Mouse (Mus musculus) retina, adult 2 months (tissue): ENCODE measurements around the gene Gpr107.
A peak's percentile ranks its signal among the peaks of the same experiment; 100 is the strongest.

ENCODE experiments used
- DNase-seq: peaks from one replicate; pipeline ENCODE4 v3.0.0-alpha.2; 2012; ENCODE audit warnings: low read depth, low spot score

The Gpr107 gene

DNA sequence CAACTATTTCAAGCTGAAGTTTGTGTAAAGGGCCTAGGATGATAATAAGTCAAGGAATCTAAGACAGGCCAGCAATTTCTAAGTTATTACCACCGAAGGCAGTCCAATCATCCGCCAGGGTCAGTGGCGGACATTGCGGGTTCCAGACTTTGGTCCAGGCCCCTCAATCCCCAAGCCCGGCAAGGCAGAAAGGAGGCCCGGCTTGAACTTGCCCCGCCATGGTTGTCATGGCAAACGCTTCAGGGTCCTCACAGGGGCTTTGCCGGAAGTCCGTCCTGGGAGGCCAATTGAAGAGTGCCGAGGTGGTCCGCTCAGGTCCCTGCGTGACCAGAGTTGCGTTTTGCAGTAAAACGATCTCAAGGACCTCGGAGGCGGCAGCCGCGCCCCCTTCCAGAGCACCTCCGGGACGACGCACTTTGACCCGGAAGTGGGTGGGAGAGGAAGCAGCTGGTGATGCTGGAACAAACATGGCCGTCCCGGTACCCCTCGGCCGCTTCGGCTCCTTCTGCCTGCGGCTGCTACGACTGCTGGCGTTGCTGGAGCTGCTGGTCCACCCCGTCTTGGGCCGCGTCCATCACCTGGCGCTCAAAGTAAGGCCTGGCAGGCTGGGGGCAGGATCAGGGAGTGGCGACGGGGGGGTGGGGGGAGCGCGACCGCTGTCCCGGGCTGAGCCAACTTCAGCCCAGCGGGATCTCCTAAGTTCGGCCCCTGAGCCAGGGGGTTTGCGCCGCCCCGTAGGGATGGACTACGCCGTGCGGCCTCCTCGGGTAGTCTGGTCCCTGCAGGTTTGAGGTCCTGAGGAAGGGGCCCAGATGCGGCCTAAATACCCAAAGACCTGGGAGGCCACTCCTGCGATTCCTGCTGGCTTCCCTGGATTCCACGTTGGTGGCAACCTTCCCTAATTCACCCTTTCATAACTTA is at the start of gene Gpr107:
Gene Gpr107, plus strand, starts transcription at position 425 of the 921 bp plus-strand sequence.
- DNase-seq = peak; percentile 70

GRCm38 (mm10) chr2:31103321-31103720 is 48.8 kb upstream of the Gpr107 start:
- no peak for DNase-seq

DNA sequence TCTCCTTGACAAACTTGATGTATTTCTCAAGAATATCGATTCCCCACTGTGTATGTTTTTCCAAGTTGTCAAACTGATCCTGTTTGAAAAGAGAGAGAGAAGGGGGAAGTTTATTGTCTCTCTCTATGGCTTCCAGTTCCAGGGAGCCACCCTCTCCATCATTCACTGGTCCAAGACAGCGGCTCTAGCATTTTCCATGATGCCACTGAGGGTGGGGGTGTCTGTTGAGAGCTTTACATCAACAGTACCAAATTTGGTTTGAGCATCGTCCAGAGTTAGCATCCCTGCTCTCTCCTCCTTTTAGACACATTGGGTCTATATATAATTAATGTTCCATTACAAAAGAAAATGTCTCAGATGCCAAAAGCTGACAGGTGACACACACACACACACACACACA is 46.8 kb upstream of the Gpr107 start:
- no peak for DNase-seq

- no peak for DNase-seq
Measured at GRCm38 (mm10) chr2:31106004-31106403, 46.1 kb upstream of the Gpr107 start.

- no peak for DNase-seq
Measured at GRCm38 (mm10) chr2:31106621-31107320, 45.3 kb upstream of the Gpr107 start.

GRCm38 (mm10) chr2:31108186-31108585 is 43.9 kb upstream of the Gpr107 start:
- DNase-seq = no peak

DNA sequence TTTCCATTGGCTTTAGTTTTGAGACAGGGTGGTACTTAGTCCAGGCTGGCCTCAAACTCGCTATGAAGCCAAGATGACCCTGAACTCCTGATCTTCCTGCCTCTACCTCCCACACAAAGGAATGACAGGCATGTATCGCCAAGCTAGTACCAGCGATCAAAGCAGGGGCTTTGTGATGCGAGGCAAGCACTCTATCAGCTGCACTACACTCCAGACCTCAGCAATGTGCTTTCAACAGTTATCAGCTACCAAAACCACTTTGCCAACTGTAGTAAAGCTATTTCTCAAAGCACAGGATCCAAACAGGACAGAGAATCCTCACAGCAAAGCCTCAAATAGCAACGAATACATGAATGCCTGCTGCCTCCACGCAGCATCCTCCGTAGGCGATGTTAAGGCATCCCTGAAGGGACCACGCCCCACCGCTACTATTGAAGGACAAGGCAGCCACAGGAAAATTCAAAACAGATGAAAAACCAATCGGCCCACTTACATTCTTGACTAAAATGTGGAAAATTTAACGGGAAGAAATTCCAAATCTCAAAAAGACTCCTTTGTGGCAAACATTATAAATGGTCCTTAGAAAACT is 42.1 kb upstream of the Gpr107 start:
- DNase-seq = no peak

DNA sequence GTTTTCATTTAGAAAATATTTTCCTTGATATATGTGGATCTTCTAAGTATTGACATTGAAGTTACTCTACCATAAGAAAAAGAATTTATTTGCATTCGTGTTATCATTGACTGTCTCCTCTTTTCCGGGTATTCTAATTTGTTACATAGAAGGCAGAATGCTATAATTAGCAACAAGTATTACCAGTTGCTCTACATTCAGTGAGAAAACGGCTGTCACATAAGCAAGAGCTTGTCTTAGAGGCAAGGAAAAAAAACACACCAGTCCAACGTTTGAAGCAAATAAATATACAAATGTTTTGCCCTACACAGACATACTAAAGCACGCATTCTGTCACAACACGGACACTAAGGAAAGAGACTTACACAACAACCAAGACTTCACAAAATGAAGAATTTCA is 40.4 kb upstream of the Gpr107 start:
- DNase-seq = no peak

DNA sequence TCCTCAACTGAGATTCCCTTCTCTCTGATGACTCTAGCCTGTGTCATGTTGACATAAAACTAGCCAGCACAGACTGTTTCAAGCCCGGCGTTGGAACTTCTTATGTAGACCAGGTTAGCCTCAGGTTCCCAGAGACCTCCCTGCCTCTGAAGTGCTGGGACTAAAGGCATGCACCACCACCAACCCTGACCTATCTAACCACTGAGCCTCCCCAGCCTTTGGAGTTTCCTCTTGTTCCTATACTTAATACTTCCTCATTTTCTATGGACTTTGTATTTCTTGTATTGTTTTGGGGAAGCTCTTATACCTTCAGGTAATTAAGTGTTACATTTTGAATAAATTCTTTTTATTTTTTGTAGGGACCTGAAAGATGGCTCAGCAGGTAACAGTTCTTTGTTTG is 37.9 kb upstream of the Gpr107 start:
- DNase-seq = no peak

GRCm38 (mm10) chr2:31115091-31115942 is 36.8 kb upstream of the Gpr107 start:
- DNase-seq = no peak

GRCm38 (mm10) chr2:31115943-31116731 is 36.0 kb upstream of the Gpr107 start:
- no peak for DNase-seq

DNA sequence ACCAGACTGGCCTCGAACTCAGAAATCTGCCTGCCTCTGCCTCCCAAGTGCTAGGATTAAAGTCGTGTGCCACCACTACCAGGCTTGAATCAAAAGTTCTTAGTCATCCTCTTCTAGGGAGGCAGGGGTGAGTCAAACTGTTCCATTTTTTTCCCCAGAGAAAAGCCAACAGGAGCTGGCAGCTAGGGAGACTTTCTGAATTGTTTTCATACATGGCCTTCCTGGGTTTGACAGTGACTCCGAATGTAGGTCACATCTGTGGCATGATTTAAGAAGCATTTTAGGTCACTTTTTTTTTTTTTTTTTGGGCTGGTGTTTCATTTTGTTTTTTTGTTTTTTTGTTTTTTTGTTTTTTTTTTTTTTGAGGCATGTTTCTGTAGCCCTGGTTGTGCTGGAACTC is 33.9 kb upstream of the Gpr107 start:
- no peak for DNase-seq

GRCm38 (mm10) chr2:31118639-31119380 is 33.3 kb upstream of the Gpr107 start:
- no peak for DNase-seq

DNA sequence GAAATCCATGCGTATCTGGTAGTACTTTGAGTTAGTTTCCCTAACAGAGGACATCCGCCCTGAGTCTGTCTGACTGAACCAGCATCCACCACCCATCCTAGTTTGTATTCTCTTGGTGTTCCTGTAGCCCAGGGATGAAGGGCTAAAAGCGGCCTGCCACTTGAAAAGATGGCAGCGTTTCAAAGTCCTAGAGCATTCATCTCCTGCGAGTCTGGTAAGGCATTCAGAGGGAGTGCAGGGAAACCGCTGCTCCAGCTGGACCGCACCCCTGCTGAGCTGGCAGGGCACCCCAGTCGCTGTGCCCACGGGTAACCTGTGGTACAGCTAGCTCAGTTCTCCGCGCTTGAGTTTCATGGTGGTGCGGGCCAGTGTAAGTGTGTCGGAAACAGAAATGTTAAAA is 32.3 kb upstream of the Gpr107 start:
- DNase-seq = no peak

- DNase-seq = no peak
Measured at GRCm38 (mm10) chr2:31121131-31121693, 30.9 kb upstream of the Gpr107 start.

- no peak for DNase-seq
Measured at GRCm38 (mm10) chr2:31122806-31123205, 29.3 kb upstream of the Gpr107 start.

DNA sequence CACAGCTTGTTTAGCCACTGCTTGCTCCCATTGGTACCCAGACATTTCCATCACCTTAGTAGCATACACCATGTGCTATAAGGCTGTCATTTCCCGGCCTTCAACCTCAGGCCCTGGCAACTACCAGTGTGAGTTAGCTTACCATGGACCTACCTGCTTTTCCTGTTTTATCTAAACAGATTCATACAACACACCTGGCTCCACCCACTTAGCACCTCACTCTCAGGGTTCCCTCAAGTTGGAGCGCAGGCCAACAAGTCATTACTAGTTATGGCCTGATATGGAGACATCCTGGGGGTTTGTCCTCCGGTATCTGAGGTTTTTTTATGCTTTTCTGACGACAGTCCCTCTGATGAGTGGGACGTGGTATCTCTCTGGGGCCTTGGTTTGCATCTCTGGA is 28.6 kb upstream of the Gpr107 start:
- DNase-seq = no peak

DNA sequence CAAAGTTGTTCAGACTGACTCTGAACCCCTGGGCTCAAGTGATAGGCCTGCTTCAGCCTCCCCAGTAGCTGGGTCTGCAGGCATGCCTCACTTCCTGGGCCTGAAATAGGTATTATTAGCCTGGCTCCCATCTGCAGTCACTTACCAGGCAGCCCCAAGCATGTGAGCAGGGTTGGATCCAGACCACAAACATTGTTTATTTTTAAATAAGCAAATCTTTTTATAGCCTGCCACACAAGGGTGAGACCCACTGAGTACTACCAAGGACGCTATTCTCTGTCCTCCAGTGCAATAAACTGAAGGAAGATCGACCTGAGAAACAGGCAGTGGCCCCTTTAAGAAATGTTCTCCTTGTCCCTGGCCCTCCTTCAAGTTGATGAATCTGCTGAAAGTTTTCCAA is 27.4 kb upstream of the Gpr107 start:
- DNase-seq = no peak

- no peak for DNase-seq
Measured at GRCm38 (mm10) chr2:31125156-31125555, 27.0 kb upstream of the Gpr107 start.

DNA sequence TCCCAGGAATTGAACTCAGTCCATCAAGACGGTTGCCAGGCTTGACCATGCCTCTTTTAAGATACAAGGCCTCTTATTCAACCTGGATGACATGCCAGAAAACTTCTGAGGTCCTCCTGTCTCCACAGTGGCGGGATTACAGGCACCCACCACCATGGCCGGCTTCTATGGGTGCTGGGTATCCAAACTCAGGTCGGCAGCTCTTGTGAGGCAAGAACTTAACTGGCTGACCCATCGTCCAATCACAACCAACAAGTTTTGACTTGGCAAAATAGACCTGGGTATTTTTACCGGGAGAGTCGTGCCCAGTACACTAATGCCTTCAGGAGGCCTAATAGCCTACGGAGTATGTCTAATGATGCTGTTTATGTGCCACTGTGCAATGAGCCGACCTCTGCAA is 26.1 kb upstream of the Gpr107 start:
- no peak for DNase-seq
